Mouse (Mus musculus): Measurements from ENCODE around the gene Acvr1. TPM values are rescaled to one million over a fixed set of nuclear protein-coding genes. Genes with fewer than 3 reads are reported as not detected.

The Acvr1 gene
- total RNA-seq, 2 experiments from 2014 or later = 10.4 to 18.4 TPM

DNA sequence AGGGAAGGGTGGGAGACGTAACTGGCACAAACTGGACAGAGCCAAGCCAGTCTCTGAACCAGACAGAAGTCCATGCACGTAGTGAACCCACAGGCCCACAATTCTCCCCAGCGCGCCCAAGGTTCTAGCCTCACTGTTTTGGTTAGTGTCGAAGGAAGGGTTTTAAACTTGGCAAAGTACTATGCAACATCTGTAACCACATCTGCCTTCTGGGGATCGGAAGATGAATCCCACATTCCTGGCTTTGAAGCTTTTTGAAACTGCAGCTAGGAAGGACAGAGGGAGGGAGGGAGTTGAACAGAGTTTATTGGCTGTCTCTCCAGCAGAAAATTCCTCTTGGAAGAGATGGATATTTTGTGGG lies 928 bp downstream of the Acvr1 start:
- DNase-seq = no peak
- intact Hi-C loops (cut with DNase I; ENCODE audit: low total_unique reads) = loop anchor here (5.0 kb wide), 1 partner anchor 79 kb away; no protein-coding TSS in a partner anchor

DNA sequence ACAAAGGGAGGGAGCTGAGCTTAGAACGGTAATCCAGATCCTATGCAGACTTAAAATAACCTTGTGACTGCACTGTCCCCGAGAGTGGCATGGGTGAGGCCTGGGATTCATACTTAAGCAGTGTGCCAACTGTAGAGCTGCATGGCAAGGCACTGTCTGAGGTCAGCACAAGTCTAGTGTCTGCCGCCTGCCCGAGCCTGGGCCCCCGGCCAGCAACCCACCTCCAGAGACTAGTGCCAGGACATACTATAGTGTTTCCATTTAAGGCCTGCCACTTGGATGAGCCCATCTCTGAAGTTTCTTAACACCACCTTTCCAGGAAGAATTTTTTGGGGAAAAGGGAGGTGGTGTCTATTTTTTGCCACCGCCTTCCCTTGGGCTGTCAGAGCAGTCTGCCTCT lies 1.7 kb downstream of the Acvr1 start:
- intact Hi-C loops (cut with DNase I; ENCODE audit: low total_unique reads) = loop anchor here (5.0 kb wide), 1 partner anchor 78 kb away; no protein-coding TSS in a partner anchor
- peak; percentile 29 for DNase-seq

DNA sequence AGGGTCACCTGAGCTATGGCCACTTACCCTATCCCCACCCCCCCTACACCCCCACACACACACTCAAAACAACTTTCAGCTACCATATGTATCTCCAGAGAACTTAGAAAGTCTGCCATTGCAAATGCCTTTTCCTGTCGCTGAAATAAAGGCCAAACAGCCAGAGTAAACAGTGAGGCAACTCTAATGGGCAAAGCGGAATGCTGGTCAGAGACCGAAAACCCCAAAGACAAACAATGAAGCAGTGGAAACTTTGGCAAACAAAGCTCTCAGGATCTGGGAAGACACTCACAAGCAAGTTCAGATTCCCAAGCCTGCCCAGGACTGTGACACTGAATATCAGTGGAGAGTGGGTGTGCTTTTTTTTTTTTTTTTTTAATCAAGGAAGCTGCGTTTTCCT lies 4.8 kb downstream of the Acvr1 start:
- intact Hi-C loops (cut with DNase I; ENCODE audit: low total_unique reads) = no loop called here
- no peak for DNase-seq

DNA sequence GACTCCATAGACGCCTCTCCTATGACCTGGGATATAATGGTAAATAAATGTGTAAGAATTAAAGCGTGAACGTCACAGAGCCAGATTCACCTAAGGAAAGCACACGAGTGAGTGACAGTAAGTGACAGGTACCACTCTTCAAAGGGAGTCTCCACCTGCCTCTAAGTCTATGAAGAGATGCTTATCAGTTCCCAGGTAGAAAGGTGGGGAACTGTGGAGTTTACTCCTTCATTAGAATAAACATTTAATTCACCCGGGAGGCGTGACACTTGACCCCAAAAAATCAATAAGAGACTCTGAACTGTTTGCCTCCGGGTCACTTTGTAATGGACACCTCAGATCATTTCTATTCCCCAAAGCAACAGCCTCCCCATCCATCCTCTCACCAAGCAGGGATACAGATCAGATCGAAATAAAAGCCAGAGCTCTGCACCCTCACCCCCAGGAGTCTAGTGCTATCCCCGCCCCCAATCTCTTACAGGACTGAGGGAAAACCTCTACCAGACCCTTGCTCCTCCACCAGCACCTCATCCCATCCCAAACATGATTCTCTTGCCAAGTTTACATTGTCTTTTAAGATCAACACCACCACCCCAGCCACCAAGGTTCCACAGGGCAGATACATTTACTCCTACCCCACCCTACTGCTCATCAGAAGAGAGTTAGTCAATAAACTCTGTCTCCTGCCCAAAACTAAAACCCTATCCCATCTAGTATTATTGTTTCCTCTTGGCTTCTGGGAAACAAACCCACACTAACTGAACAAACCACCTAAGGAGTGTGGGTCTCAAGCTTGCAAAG lies 9.7 kb downstream of the Acvr1 start:
- intact Hi-C loops (cut with DNase I; ENCODE audit: low total_unique reads) = no loop called here
- no peak for DNase-seq

DNA sequence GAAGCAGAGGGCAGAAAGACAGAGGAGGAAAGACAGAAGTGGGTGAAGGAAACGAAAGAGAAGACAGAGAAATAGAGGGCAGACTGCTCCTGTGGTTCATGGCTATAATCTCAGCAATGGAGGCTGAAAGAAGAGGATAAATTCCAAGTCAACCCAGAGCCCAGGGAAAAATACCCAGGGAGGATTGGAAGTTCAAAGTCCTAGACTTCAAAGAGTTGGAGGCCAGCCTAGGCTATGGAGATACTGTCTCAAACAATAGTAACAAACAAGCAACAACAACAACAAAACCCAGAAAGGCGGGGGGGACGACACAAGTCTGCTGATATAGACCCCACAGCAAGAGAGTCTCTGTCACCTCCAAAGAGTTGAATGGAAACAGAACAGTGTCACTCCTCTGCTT lies 14.7 kb downstream of the Acvr1 start:
- intact Hi-C loops (cut with DNase I; ENCODE audit: low total_unique reads) = no loop called here
- DNase-seq = no peak

DNA sequence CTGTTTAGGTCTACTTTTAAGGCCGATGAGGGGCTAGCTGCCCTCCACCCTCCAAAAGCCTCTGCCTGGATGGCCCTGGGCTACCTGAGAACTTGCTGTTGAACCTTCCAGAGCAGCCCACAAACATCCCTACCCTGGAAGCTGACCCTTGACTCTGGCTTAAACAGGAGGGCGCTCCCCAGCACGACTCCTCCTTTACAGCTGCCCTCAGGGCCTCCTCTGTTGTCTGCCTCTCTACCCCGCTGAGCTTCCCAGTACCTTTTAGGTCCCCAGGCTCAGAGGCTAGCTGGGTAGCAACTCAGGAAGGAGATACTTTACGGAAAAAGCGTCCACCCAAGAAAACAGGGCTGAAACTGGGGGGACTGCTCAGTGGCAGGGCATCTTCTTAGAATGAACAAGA lies 15.1 kb downstream of the Acvr1 start:
- DNase-seq = no peak
- intact Hi-C loops (cut with DNase I; ENCODE audit: low total_unique reads) = no loop called here

DNA sequence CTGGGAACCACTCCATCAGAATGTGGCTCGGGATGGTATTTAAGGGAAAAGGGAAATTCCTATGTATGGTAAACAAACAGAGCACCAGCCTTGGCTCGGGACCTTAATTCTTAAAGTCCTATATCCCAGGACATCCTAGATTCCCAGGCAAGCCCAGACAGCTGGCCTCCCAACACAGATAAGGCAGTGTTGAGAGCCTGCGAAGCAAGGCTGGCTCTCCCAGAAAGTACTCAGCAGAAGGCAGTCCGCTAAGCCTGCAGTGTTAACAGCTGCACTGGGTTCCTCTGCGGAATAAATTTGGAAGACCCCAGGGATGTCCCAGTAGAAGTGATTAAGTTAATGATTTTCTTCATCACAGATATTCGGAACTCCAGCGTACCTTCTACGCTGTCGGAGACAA lies 16.5 kb downstream of the Acvr1 start:
- intact Hi-C loops (cut with DNase I; ENCODE audit: low total_unique reads) = no loop called here
- no peak for DNase-seq

DNA sequence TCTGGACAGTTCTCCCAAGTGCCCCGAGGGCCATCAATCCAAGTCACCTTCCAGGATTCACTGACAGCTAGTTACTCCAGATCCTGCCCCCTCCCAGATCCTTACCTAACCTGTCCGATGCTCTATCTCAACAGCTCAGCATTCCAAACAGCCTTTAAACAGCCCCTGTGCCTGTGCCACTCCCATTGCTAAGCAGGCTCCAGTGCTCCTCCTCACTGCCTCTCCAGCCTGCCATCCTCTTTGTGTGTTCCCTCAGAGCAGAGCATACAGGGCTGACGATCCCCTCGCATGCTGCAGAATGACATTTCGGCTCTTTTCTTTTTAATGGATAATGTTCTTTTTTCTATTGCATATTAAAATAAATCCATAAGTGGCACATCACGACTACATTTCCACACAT lies 17.0 kb downstream of the Acvr1 start:
- intact Hi-C loops (cut with DNase I; ENCODE audit: low total_unique reads) = no loop called here
- DNase-seq = no peak

DNA sequence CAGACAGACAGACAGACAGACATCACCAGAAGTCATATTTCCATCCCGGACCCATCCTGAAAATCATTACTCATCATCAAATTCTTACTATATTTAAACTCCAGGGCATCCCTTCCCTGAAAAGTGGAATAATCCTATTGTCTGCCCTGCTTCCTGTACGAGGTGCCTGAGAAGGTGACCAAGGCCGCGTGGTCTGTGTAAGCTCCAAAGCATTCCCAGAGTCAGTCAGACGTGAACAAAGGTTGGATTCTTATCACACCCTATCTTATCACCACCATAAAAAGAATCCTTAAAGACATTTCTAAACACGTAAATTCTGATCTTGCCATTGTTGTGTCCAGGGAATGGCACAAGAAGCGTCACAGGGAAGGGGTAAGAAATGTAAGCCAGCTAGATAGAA lies 18.0 kb downstream of the Acvr1 start:
- intact Hi-C loops (cut with DNase I; ENCODE audit: low total_unique reads) = no loop called here
- no peak for DNase-seq

DNA sequence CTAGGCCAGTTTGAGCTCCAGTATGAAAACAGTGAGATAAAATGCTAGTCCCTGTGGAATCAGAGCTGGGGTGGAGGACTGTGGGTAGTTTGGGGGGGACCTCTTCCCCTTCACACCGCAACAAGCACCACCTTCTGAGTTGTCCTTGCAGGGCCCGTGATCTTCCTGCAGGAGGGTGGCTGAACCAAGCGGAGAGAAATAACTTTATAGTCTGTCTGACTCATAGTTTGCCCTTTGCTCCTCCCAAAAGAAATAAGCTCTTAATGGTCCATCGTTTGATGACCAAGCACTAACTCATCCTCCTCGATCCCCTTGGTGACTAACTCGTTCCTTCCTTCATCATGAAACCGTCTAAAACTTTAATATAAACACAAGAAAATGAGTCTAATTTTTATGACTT lies 20.7 kb downstream of the Acvr1 start:
- intact Hi-C loops (cut with DNase I; ENCODE audit: low total_unique reads) = no loop called here

DNA sequence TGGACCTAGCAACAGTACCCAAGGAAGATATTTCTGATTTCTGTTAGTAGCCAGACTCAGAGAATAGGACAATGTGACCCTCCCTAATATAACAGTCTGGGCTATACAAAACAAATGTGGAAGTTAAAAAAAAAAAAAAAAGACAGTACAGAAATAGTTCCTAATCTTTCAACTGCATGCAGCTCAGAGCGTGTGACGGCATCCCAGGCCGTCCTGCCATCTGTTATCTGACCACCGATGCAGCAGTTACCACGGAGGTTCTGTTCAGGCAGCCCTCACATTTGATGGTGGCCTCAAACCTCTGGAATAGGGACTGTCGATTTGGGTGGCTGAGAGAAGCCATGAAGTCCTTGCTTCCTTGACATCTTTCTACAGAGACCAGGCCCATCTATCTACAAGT lies 22.6 kb downstream of the Acvr1 start:
- intact Hi-C loops (cut with DNase I; ENCODE audit: low total_unique reads) = no loop called here
- DNase-seq = no peak

More for the DNA sequence above, 20.7 kb downstream of the Acvr1 start:
- DNase-seq = no peak

DNA sequence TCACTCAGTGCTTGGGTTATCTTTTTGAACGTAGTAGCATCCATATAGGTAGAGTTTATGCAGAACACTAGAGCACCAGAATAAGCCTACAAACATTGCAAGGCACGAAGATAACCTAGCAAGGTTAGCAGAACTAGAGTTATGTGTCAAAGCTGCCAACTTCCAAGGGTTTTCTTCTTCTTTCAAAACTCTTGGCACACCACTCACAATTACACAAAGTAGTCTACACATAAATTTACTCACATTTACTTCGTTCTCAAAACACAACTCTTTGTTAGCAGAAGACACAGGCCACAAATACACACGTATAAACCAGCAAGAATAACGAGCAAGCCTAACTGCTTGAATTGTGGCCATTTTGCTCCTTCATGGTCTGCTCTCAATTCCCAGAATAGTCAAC lies 23.7 kb downstream of the Acvr1 start:
- no peak for DNase-seq
- intact Hi-C loops (cut with DNase I; ENCODE audit: low total_unique reads) = no loop called here

DNA sequence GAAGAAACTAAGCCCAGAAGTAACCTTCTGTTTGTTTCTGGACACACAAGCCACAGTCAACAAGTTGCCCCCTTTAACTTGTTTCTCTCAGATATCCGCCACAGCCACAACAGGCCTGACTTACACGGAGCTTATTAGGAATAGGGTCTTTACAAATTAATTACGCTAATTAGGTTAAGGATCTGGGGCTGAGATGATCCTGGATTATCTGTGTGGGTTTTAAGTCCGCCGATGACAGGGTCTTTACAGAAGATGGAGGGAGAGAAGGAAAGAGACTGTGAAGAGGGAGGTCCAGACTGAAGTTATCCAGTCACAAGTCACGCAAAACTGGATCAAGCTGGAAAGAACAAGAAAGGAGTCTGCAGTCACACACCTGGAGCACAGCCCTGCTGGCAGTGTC lies 28.8 kb downstream of the Acvr1 start:
- intact Hi-C loops (cut with DNase I; ENCODE audit: low total_unique reads) = no loop called here
- no peak for DNase-seq

DNA sequence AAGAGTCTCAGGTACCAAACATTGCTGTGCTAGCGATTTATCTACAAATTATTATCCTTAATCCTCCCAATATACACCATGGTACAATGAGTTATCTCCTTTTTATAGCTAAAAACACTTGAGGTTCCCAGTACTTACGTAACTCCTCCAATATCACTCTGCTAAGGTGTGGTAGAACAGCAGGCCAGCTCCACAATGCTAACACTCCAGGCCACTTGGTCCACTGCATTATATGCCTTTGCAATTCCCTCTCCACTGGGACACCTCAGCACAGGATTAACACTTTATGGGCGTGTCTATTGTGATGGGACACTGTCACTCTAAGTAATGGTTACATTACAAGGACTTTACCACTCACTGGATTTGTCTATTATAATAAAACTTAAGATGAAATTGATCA lies 30.2 kb downstream of the Acvr1 start:
- intact Hi-C loops (cut with DNase I; ENCODE audit: low total_unique reads) = no loop called here
- DNase-seq = no peak

DNA sequence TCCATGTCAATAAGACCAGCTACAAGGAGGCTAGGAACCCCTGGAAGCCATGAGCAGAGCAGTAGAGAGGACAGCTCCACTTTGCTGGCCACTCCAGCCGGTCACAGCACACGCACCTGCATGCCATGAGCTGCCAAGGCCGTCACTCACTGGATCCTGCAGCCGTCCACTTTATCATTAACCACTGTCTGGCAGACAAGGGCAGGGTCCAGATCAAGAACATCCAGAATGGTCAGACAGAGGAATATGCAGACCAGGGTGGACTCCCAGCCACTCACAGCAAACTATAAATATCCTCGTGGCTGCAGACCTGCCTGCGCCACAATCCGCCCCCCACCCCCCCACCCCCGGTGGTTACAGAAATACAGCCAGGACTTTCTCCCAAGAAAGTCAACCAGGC lies 31.7 kb downstream of the Acvr1 start:
- intact Hi-C loops (cut with DNase I; ENCODE audit: low total_unique reads) = no loop called here
- no peak for DNase-seq

DNA sequence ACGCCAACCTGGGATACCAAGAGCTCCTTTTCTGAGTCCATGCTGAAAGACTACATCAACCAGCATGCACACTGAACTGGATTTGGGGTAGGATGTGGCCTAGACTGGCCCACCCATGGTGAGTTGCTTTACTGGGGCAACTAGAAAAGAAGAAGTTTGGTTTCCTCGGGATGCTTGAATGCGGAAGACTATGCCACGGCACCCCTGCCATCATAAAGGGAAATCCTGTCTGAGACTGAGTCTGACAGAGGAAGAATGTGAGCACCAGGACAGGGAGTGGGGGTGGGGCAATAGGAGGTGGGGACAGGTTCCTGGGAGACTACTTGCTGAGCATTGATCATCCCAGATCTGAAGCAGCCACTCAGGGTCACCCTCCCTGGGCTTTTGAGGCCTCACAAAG lies 32.6 kb downstream of the Acvr1 start:
- intact Hi-C loops (cut with DNase I; ENCODE audit: low total_unique reads) = no loop called here
- no peak for DNase-seq

DNA sequence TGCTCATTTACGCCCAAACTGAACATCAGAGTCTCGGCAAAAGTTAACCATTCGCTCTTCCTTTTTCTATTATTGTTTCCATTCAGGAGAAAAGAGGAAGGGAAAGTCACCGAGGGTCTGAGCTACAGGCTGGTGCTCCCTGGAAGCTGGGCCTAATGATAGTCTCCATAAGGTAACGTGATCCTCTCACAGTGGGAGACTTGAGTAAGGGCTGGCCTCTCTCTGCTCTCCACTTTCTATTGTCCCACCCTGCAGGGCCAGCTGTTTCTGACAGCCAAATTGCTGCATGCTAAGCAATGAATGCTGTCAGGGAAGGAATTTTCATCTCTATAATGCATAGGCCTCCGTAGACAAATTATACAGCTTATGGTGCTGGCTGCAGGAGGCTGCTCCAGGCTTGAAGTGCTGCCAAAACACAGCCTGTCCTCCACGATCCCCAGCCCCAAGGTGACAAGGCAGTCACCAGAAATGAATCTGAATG lies 33.4 kb downstream of the Acvr1 start:
- intact Hi-C loops (cut with DNase I; ENCODE audit: low total_unique reads) = no loop called here
- no peak for DNase-seq

DNA sequence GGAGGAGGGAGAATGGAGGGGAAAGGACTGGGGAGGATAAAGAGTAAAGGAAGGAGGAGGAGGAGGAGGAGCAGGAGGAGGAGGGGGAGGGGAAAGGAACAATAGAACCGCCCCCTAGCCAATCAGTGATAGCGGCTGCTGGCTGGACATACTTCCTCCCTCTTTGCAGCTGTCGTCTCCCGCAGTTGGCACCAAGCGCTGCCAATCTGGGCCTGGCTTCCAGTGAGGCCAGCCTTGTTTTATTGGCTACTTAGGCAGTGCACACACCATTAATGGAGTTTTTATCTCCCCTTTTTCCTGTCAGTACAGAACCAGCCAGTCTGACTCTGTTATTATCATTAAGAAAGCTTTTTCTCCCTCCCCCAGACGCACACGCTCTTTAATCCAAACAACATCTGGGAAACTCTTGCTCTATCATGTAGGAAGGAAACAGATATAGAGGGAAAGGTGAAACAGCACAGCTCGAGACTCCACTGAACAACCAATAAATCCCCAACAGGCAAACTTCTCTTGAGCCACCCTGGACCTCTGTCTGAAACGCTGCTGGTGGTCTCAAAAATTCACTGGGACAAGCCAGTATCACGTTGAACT lies 34.6 kb downstream of the Acvr1 start:
- intact Hi-C loops (cut with DNase I; ENCODE audit: low total_unique reads) = no loop called here
- peak; percentile 92 for DNase-seq

DNA sequence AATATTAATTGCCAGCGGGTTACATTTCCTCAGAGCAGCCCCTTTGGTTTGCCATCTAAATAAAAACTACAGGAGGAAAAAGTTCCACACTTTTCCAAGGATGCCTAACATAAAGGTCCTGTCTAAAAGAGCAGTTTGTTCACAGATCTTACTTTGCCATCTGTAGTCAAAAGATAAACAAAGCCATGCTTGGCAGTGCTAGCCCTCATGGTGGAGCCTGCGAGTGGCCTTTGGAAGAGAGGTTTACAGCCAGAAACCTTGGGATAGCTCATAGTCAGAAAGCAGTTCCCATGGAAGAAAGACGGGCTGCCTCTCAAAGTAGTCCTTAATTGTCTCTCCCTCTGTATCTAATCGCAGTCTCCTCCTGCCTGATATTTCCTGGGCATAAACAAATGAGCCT lies 36.4 kb downstream of the Acvr1 start:
- intact Hi-C loops (cut with DNase I; ENCODE audit: low total_unique reads) = no loop called here
- no peak for DNase-seq

DNA sequence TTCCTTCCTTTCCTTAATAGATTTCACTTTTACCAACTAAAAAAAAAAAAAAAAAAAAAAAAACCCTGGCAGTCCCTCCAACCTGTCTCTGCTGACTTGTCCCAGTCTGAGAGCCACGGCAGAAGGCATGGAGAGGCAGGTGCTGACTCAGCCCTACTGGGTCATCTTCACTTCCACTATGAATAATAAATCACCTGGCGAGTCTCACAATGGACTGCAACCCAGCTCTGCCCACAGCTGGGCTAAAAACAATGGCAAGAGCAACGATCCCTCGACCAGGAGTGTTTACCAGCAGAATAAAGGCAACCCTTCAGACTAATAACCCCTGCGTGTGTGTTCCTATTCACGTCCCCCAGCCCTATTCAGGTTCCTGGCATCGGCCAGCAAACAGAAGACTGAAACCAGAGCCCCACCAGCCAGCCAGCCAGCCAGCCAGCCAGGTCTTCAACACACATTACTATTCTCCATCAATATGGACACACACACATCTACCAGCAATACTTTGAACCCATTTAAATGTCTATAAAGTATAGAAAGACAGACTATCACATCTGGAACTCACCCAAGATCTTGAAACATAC lies 37.0 kb downstream of the Acvr1 start:
- no peak for DNase-seq
- intact Hi-C loops (cut with DNase I; ENCODE audit: low total_unique reads) = no loop called here

DNA sequence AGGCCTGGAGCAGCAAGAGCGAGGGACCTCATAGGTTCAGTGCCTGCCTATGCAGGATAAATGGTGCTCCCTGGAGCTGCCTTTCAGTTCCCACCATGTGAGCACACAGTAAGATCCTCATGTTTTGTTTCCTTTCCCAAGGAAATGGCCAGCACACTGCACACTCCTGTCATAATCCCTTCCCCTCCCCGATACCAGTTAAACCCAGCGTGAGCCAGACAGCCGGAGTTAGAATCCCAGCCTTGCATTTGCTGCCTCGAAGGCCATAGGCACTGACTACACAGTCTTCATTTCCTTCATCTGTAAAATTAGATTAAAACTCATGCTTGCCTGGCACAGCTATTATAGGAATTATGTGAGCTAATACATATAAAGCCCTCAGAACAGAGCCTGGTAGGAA lies 37.6 kb downstream of the Acvr1 start:
- DNase-seq = no peak
- intact Hi-C loops (cut with DNase I; ENCODE audit: low total_unique reads) = no loop called here

Data from gastrocnemius, postnatal 14 days (tissue).